Mouse (Mus musculus): ENCODE measurements around the gene Apol9a. TPM values are rescaled to one million over a fixed set of nuclear protein-coding genes. Genes with fewer than 3 reads are reported as not detected.
"Not testable (repeated sequence)": the region's sequence is repeated elsewhere in the genome, so short reads cannot be mapped to it uniquely, and the experiment has no call there.

Apol9a gene
- total and polyA plus RNA-seq, 2 experiments from 2014 or later, result 0.45 TPM; not detected in 1

- not testable (repeated sequence) for H3K4me3 ChIP-seq (ENCODE audit: low read depth, low read length)
- ATAC-seq (ENCODE audit: insufficient read depth, low read depth), result peak; percentile 38; the same call in 1 of the 2 replicates
- WGBS, result 32% methylated on average over 2 of the region's 10 CpGs
Measured at GRCm38 (mm10) chr15:77416655-77417333, 5.9 kb upstream of the Apol9a start.

DNA sequence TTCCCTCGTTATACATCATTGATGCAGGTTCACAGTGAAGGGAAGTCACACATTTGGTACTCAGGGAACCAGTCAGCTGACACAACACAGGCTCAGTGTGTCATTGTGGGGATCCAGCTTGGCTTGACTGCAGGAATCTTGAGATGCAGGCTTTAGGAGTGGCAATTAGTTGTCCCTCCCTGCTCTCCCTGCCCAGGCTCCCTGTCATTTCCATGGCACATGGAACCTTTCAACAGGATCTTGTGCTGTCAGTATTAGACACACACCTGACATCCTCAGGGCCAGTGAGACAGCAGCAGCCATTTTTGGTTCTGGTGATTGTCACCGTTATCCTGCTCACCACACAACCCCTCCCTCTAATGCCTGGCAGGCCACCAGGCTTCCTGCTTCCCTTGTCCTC lies 4.7 kb upstream of the Apol9a start:
- H3K4me1 ChIP-seq (ENCODE audit: control insufficient read depth, insufficient read depth); H3K9me3 ChIP-seq (replicated peaks; ENCODE audit: control insufficient read depth, low read length); H3K9ac ChIP-seq (replicated peaks; ENCODE audit: low read depth, low read length); H3K4me2 ChIP-seq (ENCODE audit: low read depth, low read length); H3K27ac ChIP-seq (ENCODE audit: low read depth); H3K27me3 ChIP-seq (ENCODE audit: control insufficient read depth, insufficient read depth, low read length); H3K36me3 ChIP-seq (replicated peaks; ENCODE audit: control insufficient read depth, insufficient read depth, low read length); H3K4me3 ChIP-seq (ENCODE audit: low read depth, low read length); DNase-seq (ENCODE audit: low spot score): not testable (repeated sequence)
- 37% methylated on average over 2 of the region's 2 CpGs for WGBS
- peak; percentile 73; the same call in 1 of the 2 replicates for ATAC-seq (ENCODE audit: insufficient read depth, low read depth)

More at GRCm38 (mm10) chr15:77416655-77417333, 5.9 kb upstream of the Apol9a start:
- H3K9me3 ChIP-seq (replicated peaks; ENCODE audit: control insufficient read depth, low read length); H3K9ac ChIP-seq (replicated peaks; ENCODE audit: low read depth, low read length); H3K4me2 ChIP-seq (ENCODE audit: low read depth, low read length); H3K4me1 ChIP-seq (ENCODE audit: control insufficient read depth, insufficient read depth); DNase-seq (ENCODE audit: low spot score); H3K27me3 ChIP-seq (ENCODE audit: control insufficient read depth, insufficient read depth, low read length); H3K36me3 ChIP-seq (replicated peaks; ENCODE audit: control insufficient read depth, insufficient read depth, low read length); H3K27ac ChIP-seq (ENCODE audit: low read depth): not testable (repeated sequence)

DNA sequence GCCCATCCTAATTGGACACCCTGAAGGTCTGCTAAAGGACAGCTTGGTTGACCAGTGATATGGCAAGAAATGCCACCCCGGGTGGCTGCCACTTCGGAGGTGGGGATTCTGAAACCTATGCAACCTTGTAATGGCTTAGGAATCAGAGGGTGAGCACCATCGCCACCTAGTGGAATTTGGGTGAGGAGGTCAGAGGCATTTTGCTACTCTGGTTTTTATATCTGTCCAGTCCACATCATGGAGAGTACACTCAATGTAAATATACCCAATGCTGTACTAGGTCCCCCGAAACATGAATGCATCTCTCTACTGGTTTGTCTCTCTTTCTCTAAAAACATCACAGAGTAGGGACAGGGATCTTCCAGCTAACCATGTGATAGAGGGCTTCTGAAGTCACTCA lies 1.8 kb upstream of the Apol9a start:
- 18% methylated on average over 4 of the region's 4 CpGs for WGBS
- peak; percentile 47 for TF ChIP-seq CTCF (IDR thresholded peaks at IDR 0.05; ENCODE audit: low read depth)
- H3K4me2 ChIP-seq (ENCODE audit: low read depth, low read length); H3K4me1 ChIP-seq (ENCODE audit: control insufficient read depth, insufficient read depth); H3K27ac ChIP-seq (ENCODE audit: low read depth); H3K36me3 ChIP-seq (replicated peaks; ENCODE audit: control insufficient read depth, insufficient read depth, low read length); H3K9me3 ChIP-seq (replicated peaks; ENCODE audit: control insufficient read depth, low read length); H3K4me3 ChIP-seq (ENCODE audit: low read depth, low read length); H3K9ac ChIP-seq (replicated peaks; ENCODE audit: low read depth, low read length); H3K27me3 ChIP-seq (ENCODE audit: control insufficient read depth, insufficient read depth, low read length): not testable (repeated sequence)
- peak; percentile 6 for DNase-seq (ENCODE audit: low spot score)
- 0 out of 2 replicates have a peak, but pooled peaks have one; percentile 37 for ATAC-seq (ENCODE audit: insufficient read depth, low read depth)

DNA sequence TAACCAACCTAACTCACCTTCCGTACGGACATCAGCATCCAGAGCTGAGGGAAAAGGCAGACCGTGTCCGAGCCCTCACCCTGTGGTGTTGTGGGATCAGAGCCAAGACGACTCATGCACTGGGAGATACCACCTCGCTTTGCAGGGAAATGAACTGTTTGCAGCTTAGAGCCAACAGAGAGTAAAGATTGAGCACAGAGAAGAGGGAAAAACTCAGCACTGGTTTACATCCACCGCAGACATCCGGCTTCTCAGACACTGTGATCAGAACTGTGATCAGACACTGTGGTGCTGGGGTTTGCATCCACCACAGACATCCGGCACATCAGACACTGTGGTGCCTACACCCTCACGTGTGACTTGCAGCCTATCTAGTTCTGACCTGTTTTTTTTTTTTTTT lies 4.6 kb downstream of the Apol9a start:
- H3K4me2 ChIP-seq (ENCODE audit: low read depth, low read length); H3K36me3 ChIP-seq (replicated peaks; ENCODE audit: control insufficient read depth, insufficient read depth, low read length); H3K9ac ChIP-seq (replicated peaks; ENCODE audit: low read depth, low read length); H3K4me3 ChIP-seq (ENCODE audit: low read depth, low read length); H3K9me3 ChIP-seq (replicated peaks; ENCODE audit: control insufficient read depth, low read length); H3K27me3 ChIP-seq (ENCODE audit: control insufficient read depth, insufficient read depth, low read length); H3K4me1 ChIP-seq (ENCODE audit: control insufficient read depth, insufficient read depth); H3K27ac ChIP-seq (ENCODE audit: low read depth): not testable (repeated sequence)
- DNase-seq (ENCODE audit: low spot score) (peak; percentile 23), ATAC-seq (ENCODE audit: insufficient read depth, low read depth) (peak; percentile 47; the same call in 1 of the 2 replicates)
- WGBS, result 32% methylated on average over 10 of the region's 10 CpGs

DNA sequence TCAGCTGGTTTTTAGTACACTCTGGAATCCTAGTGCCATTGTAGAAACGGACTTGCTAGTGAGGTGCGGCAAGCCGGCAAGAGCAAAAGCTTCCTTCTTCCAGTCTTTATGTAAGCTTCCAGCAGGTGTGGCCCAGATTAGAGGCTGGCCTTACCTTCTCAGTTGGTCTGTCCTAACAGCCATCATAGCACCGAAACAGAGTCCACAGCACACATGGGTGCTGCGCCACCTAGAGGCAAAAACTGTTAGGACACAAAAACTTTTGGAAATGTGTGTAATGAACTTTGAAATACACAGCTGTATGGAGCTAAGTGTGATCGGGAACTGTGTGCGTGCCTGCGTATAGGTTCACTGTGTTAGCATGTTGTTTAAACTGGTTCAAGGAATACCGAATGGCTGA lies 11.9 kb downstream of the Apol9a start, which contains the start of gene Apol7a:
Apol7a (minus strand) TSS at position 84 of the 400 bp plus-strand sequence.
- H3K27me3 ChIP-seq (ENCODE audit: control insufficient read depth, insufficient read depth, low read length); H3K9me3 ChIP-seq (replicated peaks; ENCODE audit: control insufficient read depth, low read length); H3K4me2 ChIP-seq (ENCODE audit: low read depth, low read length); H3K9ac ChIP-seq (replicated peaks; ENCODE audit: low read depth, low read length); H3K36me3 ChIP-seq (replicated peaks; ENCODE audit: control insufficient read depth, insufficient read depth, low read length); ATAC-seq (ENCODE audit: insufficient read depth, low read depth); H3K4me3 ChIP-seq (ENCODE audit: low read depth, low read length); H3K4me1 ChIP-seq (ENCODE audit: control insufficient read depth, insufficient read depth): not testable (repeated sequence)
- TF ChIP-seq CTCF (IDR thresholded peaks at IDR 0.05; ENCODE audit: low read depth), result peak; percentile 51
- peak within 1 kb of the TSS; percentile 51 for H3K27ac ChIP-seq (ENCODE audit: low read depth)
- 63% methylated on average over 9 of the region's 9 CpGs for WGBS
- peak; percentile 13 for DNase-seq (ENCODE audit: low spot score)

GRCm38 (mm10) chr15:77397450-77398132 lies 13.3 kb downstream of the Apol9a start:
- not testable (repeated sequence) for H3K9me3 ChIP-seq (replicated peaks; ENCODE audit: control insufficient read depth, low read length); H3K9ac ChIP-seq (replicated peaks; ENCODE audit: low read depth, low read length); H3K4me2 ChIP-seq (ENCODE audit: low read depth, low read length); H3K4me1 ChIP-seq (ENCODE audit: control insufficient read depth, insufficient read depth); H3K36me3 ChIP-seq (replicated peaks; ENCODE audit: control insufficient read depth, insufficient read depth, low read length); H3K27me3 ChIP-seq (ENCODE audit: control insufficient read depth, insufficient read depth, low read length); H3K4me3 ChIP-seq (ENCODE audit: low read depth, low read length)
- peak; percentile 87 for ATAC-seq (ENCODE audit: insufficient read depth, low read depth)
- peak; percentile 73 for DNase-seq (ENCODE audit: low spot score)
- WGBS, result 17% methylated on average over 11 of the region's 11 CpGs
- H3K27ac ChIP-seq (ENCODE audit: low read depth), result peak overlapping the region; percentile 51

- not testable (repeated sequence) for ATAC-seq (ENCODE audit: insufficient read depth, low read depth); H3K4me2 ChIP-seq (ENCODE audit: low read depth, low read length); H3K27me3 ChIP-seq (ENCODE audit: control insufficient read depth, insufficient read depth, low read length); H3K36me3 ChIP-seq (replicated peaks; ENCODE audit: control insufficient read depth, insufficient read depth, low read length); H3K9me3 ChIP-seq (replicated peaks; ENCODE audit: control insufficient read depth, low read length); H3K9ac ChIP-seq (replicated peaks; ENCODE audit: low read depth, low read length); DNase-seq (ENCODE audit: low spot score); H3K4me3 ChIP-seq (ENCODE audit: low read depth, low read length); H3K4me1 ChIP-seq (ENCODE audit: control insufficient read depth, insufficient read depth); H3K27ac ChIP-seq (ENCODE audit: low read depth)
- 52% methylated on average over 3 of the region's 3 CpGs for WGBS
Measured at GRCm38 (mm10) chr15:77393832-77394231, 17.1 kb downstream of the Apol9a start.

All from heart, postnatal 0 days (tissue).